Mouse (Mus musculus): ENCODE measurements at regions not wholly inside any gene's neighbourhood (a gene's known extent, or its start where the extent isn't known, plus 50 kb on each side); places are given as distances from the start of the nearest gene placed in this dataset.
"Not testable (repeated sequence)": the region's sequence is repeated elsewhere in the genome, so short reads cannot be mapped to it uniquely, and the experiment has no call there.

- H3K27me3 ChIP-seq (ENCODE audit: control insufficient read depth, insufficient read depth, low read length): no peaks in the 10 kb centered on the region
- H3K4me3 ChIP-seq (ENCODE audit: control insufficient read depth, low read depth, low read length): no peak overlapping the region
- H3K27ac ChIP-seq (ENCODE audit: control insufficient read depth, insufficient read depth, low read depth, low read length): no peak overlapping the region
- no peaks in the 10 kb centered on the region for H3K4me1 ChIP-seq (ENCODE audit: control insufficient read depth, insufficient read depth, low read length)
- TF ChIP-seq CTCF (IDR thresholded peaks at IDR 0.05; ENCODE audit: control insufficient read depth, insufficient read depth, insufficient replicate concordance, low read depth, low read length) (no peak), POLR2A (IDR thresholded peaks at IDR 0.05; ENCODE audit: control insufficient read depth, low read depth, low read length) (no peak)
- no peaks in the 10 kb centered on the region for H3K36me3 ChIP-seq (ENCODE audit: control insufficient read depth, insufficient read depth, low read length)
Observed at GRCm38 (mm10) chr1:185933623-185934022, 183.5 kb downstream of the Lyplal1 start.

- TF ChIP-seq POLR2A (IDR thresholded peaks at IDR 0.05; ENCODE audit: control insufficient read depth, low read depth, low read length) (no peak), CTCF (IDR thresholded peaks at IDR 0.05; ENCODE audit: control insufficient read depth, insufficient read depth, insufficient replicate concordance, low read depth, low read length) (no peak)
- Histone ChIP-seq H3K4me1 (ENCODE audit: control insufficient read depth, insufficient read depth, low read length) (no peaks in the 10 kb centered on the region), H3K27ac (ENCODE audit: control insufficient read depth, insufficient read depth, low read depth, low read length) (no peak overlapping the region), H3K27me3 (ENCODE audit: control insufficient read depth, insufficient read depth, low read length) (no peaks in the 10 kb centered on the region), H3K4me3 (ENCODE audit: control insufficient read depth, low read depth, low read length) (no peak overlapping the region), H3K36me3 (ENCODE audit: control insufficient read depth, insufficient read depth, low read length) (no peaks in the 10 kb centered on the region)
Observed at GRCm38 (mm10) chr1:185937026-185937425, 180.1 kb downstream of the Lyplal1 start.

- Histone ChIP-seq H3K36me3 (ENCODE audit: control insufficient read depth, insufficient read depth, low read length) (no peaks in the 10 kb centered on the region), H3K4me3 (ENCODE audit: control insufficient read depth, low read depth, low read length) (no peak overlapping the region), H3K4me1 (ENCODE audit: control insufficient read depth, insufficient read depth, low read length) (no peaks in the 10 kb centered on the region), H3K27me3 (ENCODE audit: control insufficient read depth, insufficient read depth, low read length) (no peaks in the 10 kb centered on the region), H3K27ac (ENCODE audit: control insufficient read depth, insufficient read depth, low read depth, low read length) (no peak overlapping the region)
- TF ChIP-seq POLR2A (IDR thresholded peaks at IDR 0.05; ENCODE audit: control insufficient read depth, low read depth, low read length): no peak
- no peak for TF ChIP-seq CTCF (IDR thresholded peaks at IDR 0.05; ENCODE audit: control insufficient read depth, insufficient read depth, insufficient replicate concordance, low read depth, low read length)
Observed at GRCm38 (mm10) chr1:185939914-185940313, 177.2 kb downstream of the Lyplal1 start.

GRCm38 (mm10) chr1:185940511-185940910 lies 176.6 kb downstream of the Lyplal1 start:
- H3K36me3 ChIP-seq (ENCODE audit: control insufficient read depth, insufficient read depth, low read length): no peaks in the 10 kb centered on the region
- H3K27me3 ChIP-seq (ENCODE audit: control insufficient read depth, insufficient read depth, low read length): no peaks in the 10 kb centered on the region
- TF ChIP-seq CTCF (IDR thresholded peaks at IDR 0.05; ENCODE audit: control insufficient read depth, insufficient read depth, insufficient replicate concordance, low read depth, low read length) (no peak), POLR2A (IDR thresholded peaks at IDR 0.05; ENCODE audit: control insufficient read depth, low read depth, low read length) (no peak)
- H3K4me3 ChIP-seq (ENCODE audit: control insufficient read depth, low read depth, low read length): no peak overlapping the region
- no peaks in the 10 kb centered on the region for H3K4me1 ChIP-seq (ENCODE audit: control insufficient read depth, insufficient read depth, low read length)
- no peak overlapping the region for H3K27ac ChIP-seq (ENCODE audit: control insufficient read depth, insufficient read depth, low read depth, low read length)

GRCm38 (mm10) chr1:185951163-185951562 lies 165.9 kb downstream of the Lyplal1 start:
- H3K36me3 ChIP-seq (ENCODE audit: control insufficient read depth, insufficient read depth, low read length): no peaks in the 10 kb centered on the region
- H3K4me3 ChIP-seq (ENCODE audit: control insufficient read depth, low read depth, low read length): no peak overlapping the region
- H3K4me1 ChIP-seq (ENCODE audit: control insufficient read depth, insufficient read depth, low read length): no peaks in the 10 kb centered on the region
- H3K27ac ChIP-seq (ENCODE audit: control insufficient read depth, insufficient read depth, low read depth, low read length): no peak overlapping the region
- no peaks in the 10 kb centered on the region for H3K27me3 ChIP-seq (ENCODE audit: control insufficient read depth, insufficient read depth, low read length)
- TF ChIP-seq POLR2A (IDR thresholded peaks at IDR 0.05; ENCODE audit: control insufficient read depth, low read depth, low read length) (no peak), CTCF (IDR thresholded peaks at IDR 0.05; ENCODE audit: control insufficient read depth, insufficient read depth, insufficient replicate concordance, low read depth, low read length) (no peak)

GRCm38 (mm10) chr1:185955821-185956220 lies 161.3 kb downstream of the Lyplal1 start:
- not testable (repeated sequence) for H3K4me1 ChIP-seq (ENCODE audit: control insufficient read depth, insufficient read depth, low read length); H3K4me3 ChIP-seq (ENCODE audit: control insufficient read depth, low read depth, low read length); H3K27ac ChIP-seq (ENCODE audit: control insufficient read depth, insufficient read depth, low read depth, low read length); H3K36me3 ChIP-seq (ENCODE audit: control insufficient read depth, insufficient read depth, low read length); H3K27me3 ChIP-seq (ENCODE audit: control insufficient read depth, insufficient read depth, low read length)

- H3K36me3 ChIP-seq (ENCODE audit: control insufficient read depth, insufficient read depth, low read length): no peaks in the 10 kb centered on the region
- H3K27me3 ChIP-seq (ENCODE audit: control insufficient read depth, insufficient read depth, low read length): no peaks in the 10 kb centered on the region
- H3K4me3 ChIP-seq (ENCODE audit: control insufficient read depth, low read depth, low read length): no peak overlapping the region
- H3K4me1 ChIP-seq (ENCODE audit: control insufficient read depth, insufficient read depth, low read length): no peaks in the 10 kb centered on the region
- TF ChIP-seq POLR2A (IDR thresholded peaks at IDR 0.05; ENCODE audit: control insufficient read depth, low read depth, low read length) (no peak), CTCF (IDR thresholded peaks at IDR 0.05; ENCODE audit: control insufficient read depth, insufficient read depth, insufficient replicate concordance, low read depth, low read length) (no peak)
- H3K27ac ChIP-seq (ENCODE audit: control insufficient read depth, insufficient read depth, low read depth, low read length): no peak overlapping the region
Observed at GRCm38 (mm10) chr1:185957557-185957956, 159.6 kb downstream of the Lyplal1 start.

- TF ChIP-seq POLR2A (IDR thresholded peaks at IDR 0.05; ENCODE audit: control insufficient read depth, low read depth, low read length): no peak
- TF ChIP-seq CTCF (IDR thresholded peaks at IDR 0.05; ENCODE audit: control insufficient read depth, insufficient read depth, insufficient replicate concordance, low read depth, low read length): no peak
- Histone ChIP-seq H3K27me3 (ENCODE audit: control insufficient read depth, insufficient read depth, low read length) (no peaks in the 10 kb centered on the region), H3K4me3 (ENCODE audit: control insufficient read depth, low read depth, low read length) (no peak overlapping the region), H3K36me3 (ENCODE audit: control insufficient read depth, insufficient read depth, low read length) (no peaks in the 10 kb centered on the region), H3K4me1 (ENCODE audit: control insufficient read depth, insufficient read depth, low read length) (no peaks in the 10 kb centered on the region), H3K27ac (ENCODE audit: control insufficient read depth, insufficient read depth, low read depth, low read length) (no peak overlapping the region)
Observed at GRCm38 (mm10) chr1:185958276-185958675, 158.8 kb downstream of the Lyplal1 start.

Data from testis, adult 2 months (tissue).